Mouse (Mus musculus) CH12.LX (cell line): ENCODE measurements at regions not wholly inside any gene's neighbourhood (a gene's known extent, or its start where the extent isn't known, plus 50 kb on each side); places are given as distances from the start of the nearest gene placed in this dataset.

ENCODE experiments used
- CHD1 ChIP-seq: IDR thresholded peaks from 2 replicates; pipeline ENCODE4 v1.6.1; 2012; ENCODE audit warnings: low read depth, low read length, improper control_type of control experiment, inconsistent platforms
- CTCF ChIP-seq, 2 experiments: IDR thresholded peaks in 1 of 2; conservative IDR thresholded peaks in 1 of 2; 2 replicates each; pipeline ENCODE4 v1.5.1; 2011 to 2012; ENCODE audit warnings: low read depth in 2 of 2, low read length in 2 of 2, improper control_type of control experiment in 1 of 2, inconsistent platforms in 1 of 2, mild to moderate bottlenecking in 1 of 2, moderate library complexity in 1 of 2
- EP300 ChIP-seq: IDR thresholded peaks from 2 replicates; pipeline ENCODE4 v1.6.1; 2011; ENCODE audit warnings: low read length, improper control_type of control experiment
- HCFC1 ChIP-seq: IDR thresholded peaks from 2 replicates; pipeline ENCODE4 v1.6.1; 2012; ENCODE audit warnings: low read depth, mild to moderate bottlenecking, inconsistent platforms, low read length, improper control_type of control experiment
- JUND ChIP-seq: conservative IDR thresholded peaks from 2 replicates; pipeline ENCODE4 v1.6.1; 2011; ENCODE audit warnings: low read depth, low read length, improper control_type of control experiment
- POLR2A ChIP-seq: IDR thresholded peaks from 2 replicates; pipeline ENCODE4 v1.6.1; 2011; ENCODE audit warnings: low read depth, mild to moderate bottlenecking, improper control_type of control experiment, low read length
- SMC3 ChIP-seq: IDR thresholded peaks from 2 replicates; pipeline ENCODE4 v1.6.1; 2011; ENCODE audit warnings: low read depth, low read length, improper control_type of control experiment
- TCF12 ChIP-seq: IDR thresholded peaks from 2 replicates; pipeline ENCODE4 v1.6.1; 2014; ENCODE audit warnings: low read depth, mild to moderate bottlenecking, inconsistent platforms, low read length, improper control_type of control experiment
- UBTF ChIP-seq: IDR thresholded peaks from 2 replicates; pipeline ENCODE4 v1.6.1; 2012; ENCODE audit warnings: low read depth, mild to moderate bottlenecking, inconsistent platforms, low read length, improper control_type of control experiment, moderate library complexity
- USF1 ChIP-seq: IDR thresholded peaks from 2 replicates; pipeline ENCODE4 v1.6.1; 2014; ENCODE audit warnings: low read depth, mild to moderate bottlenecking, inconsistent platforms, low read length, improper control_type of control experiment
- ZC3H11A ChIP-seq: IDR thresholded peaks from 2 replicates; pipeline ENCODE4 v1.6.1; 2012; ENCODE audit warnings: low read depth, mild to moderate bottlenecking, inconsistent platforms, low read length, improper control_type of control experiment
- ZNF384 ChIP-seq: IDR thresholded peaks from 2 replicates; pipeline ENCODE4 v1.6.1; 2012; ENCODE audit warnings: low read depth, low read length, improper control_type of control experiment, inconsistent platforms

DNA sequence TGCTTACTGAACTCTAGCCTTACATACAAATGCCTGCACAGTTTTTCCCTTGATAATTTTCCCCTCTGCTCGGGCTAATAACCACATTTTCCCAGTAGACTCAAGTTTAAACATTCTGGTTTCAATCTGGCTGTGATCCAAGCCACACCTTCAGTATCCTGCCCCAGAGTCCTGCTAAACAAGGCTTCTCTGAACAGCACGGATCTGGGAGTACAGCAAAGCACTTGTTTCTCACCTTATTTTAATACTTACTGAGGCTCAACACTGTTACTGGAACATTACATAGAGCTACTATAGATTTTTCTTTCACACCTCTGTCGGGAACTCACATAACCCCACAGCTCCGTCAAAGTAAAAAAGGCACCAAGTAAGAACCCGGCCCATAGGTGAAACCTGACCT is 114.3 kb upstream of the Ndn start:
- TF ChIP-seq CHD1: no peak
- TF ChIP-seq ZC3H11A: no peak
- TF ChIP-seq UBTF: no peak
- TF ChIP-seq POLR2A: no peak
- TF ChIP-seq JUND: no peak
- TF ChIP-seq USF1: no peak
- TF ChIP-seq TCF12: no peak
- no peak for TF ChIP-seq CTCF (conservative IDR thresholded peaks at IDR 0.05 in 1 of 2, IDR thresholded peaks at IDR 0.05 in 1 of 2; ENCODE audit: low read depth in 2 of 2, low read length in 2 of 2)
- TF ChIP-seq EP300: no peak
- no peak for TF ChIP-seq SMC3
- TF ChIP-seq ZNF384: no peak
- no peak for TF ChIP-seq HCFC1
